Mouse (Mus musculus): Measurements from ENCODE around the gene Ppwd1. TPM values are rescaled to one million over a fixed set of nuclear protein-coding genes. Genes with fewer than 3 reads are reported as not detected.
"Not testable (repeated sequence)": the region's sequence is repeated elsewhere in the genome, so short reads cannot be mapped to it uniquely, and the experiment has no call there.

Gene Ppwd1
- total RNA-seq (2021) = 1 to 10 TPM; 6.3 to 6.8 TPM
- polyA plus RNA-seq (2012; rRNA removed) = 1.3 and 3.7 TPM in 2 replicates
- long read RNA-seq, transcript Ppwd1-201 (11 exons, 2,342 nt) = major isoform, 5 of 5 reads
- long read RNA-seq, partial matches to known transcripts = 0 of 5 reads
- long read RNA-seq, other reads (novel, unspliced or antisense) = 0 of 5 reads

DNA sequence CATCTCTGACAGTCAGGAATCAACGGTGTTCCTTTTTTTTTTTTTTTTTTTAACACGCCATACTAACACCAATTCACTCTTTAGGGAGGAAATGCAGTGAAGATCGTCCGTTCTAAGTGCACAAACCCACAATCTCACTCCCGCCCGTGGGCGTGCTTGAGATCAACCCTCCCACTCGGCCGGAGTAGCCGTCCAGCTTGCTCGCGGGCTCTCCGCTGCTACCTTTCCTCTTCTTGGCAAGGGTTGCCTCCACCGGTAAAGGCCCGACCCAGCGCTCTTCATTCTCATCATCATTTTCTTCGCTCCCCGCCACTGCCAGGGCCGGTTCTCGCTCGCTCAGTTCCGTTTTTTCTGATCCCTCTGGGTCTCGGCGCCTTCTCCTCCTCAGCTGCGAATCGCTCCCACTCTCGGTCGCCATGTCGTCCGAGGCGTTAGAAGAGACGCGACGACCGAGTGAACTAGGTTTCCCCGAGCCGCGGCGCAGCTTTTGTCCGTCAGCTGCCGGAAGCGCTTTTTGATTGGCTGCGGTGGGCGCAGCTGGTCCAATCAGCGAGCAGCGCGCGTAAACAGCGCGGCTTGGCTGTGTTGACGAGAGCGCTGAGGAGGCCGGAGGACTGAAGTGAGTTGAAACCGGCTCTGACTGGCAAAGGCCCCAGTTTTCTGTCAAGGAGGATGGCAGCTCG, at the start of gene Ppwd1, which contains the start of gene Cenpk:
TSS of gene Ppwd1 (minus strand) at position 460 of the 683 bp plus-strand sequence.
TSS of gene Cenpk (plus strand) at position 228 of the 683 bp plus-strand sequence.
- H3K27ac ChIP-seq = peak within 1 kb of the TSS; percentile 88
- peak within 1 kb of the TSS; percentile 77 for H3K9ac ChIP-seq (ENCODE audit: low read depth, low read length)
- H3K4me3 ChIP-seq = peak within 1 kb of the TSS; percentile 84
- peak; percentile 97 to 99 for DNase-seq
- H3K4me1 ChIP-seq (ENCODE audit: control insufficient read depth, insufficient read depth, low read length) = peaks cover 2% of the 10 kb centered on the region
- H3K36me3 ChIP-seq (ENCODE audit: control insufficient read depth, insufficient read depth, low read length) = peaks cover 6% of the 10 kb centered on the region
- H3K79me2 ChIP-seq (replicated peaks; ENCODE audit: control insufficient read depth, insufficient read depth, low read length) = no peaks in the 10 kb centered on the region; the same call in 1 of the 2 replicates
- TF ChIP-seq CTCF (IDR thresholded peaks at IDR 0.05) (no peak), POLR2A (IDR thresholded peaks at IDR 0.05; ENCODE audit: insufficient read depth, low read depth, low read length) (peak; percentile 95), EP300 (IDR thresholded peaks at IDR 0.05; ENCODE audit: insufficient read depth, low read depth, low read length) (peak; percentile 73; the same call in 1 of the 2 replicates)
- no peaks in the 10 kb centered on the region for H3K27me3 ChIP-seq (ENCODE audit: control insufficient read depth, insufficient read depth, low read length)
- intact Hi-C loops (cut with DNase I) = loop anchor here (2.0 kb wide), 1 partner anchor 50 kb away; the partner anchor contains the start of genes Trappc13 and Trim23
- WGBS = under 1% methylated on average over 55 of the region's 55 CpGs

DNA sequence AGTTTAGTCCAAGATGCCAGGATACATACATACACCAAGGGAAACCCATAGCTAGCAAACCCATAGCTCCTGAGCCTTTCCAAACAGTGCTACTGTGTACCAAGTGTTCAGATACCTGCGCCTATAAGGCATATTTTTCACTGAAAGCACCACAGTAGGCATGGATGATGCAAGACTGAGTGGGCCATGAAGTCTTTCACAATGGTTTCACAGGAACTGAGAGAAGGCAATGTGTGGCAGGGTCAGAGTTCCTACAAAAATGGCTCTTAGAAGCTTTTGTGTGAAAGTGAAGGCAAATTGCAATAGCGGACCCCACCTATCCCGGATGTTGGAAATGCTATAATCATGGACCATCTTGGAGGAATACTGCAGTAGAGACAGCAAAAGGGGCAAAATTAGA, 30.4 kb upstream of the Ppwd1 start:
- H3K4me3 ChIP-seq = no peak overlapping the region
- no peaks in the 10 kb centered on the region for H3K79me2 ChIP-seq (replicated peaks; ENCODE audit: control insufficient read depth, insufficient read depth, low read length)
- no peak overlapping the region for H3K27ac ChIP-seq
- no peak overlapping the region for H3K9ac ChIP-seq (ENCODE audit: low read depth, low read length)
- no peaks in the 10 kb centered on the region for H3K36me3 ChIP-seq (ENCODE audit: control insufficient read depth, insufficient read depth, low read length)
- 90% methylated on average over 3 of the region's 3 CpGs for WGBS
- intact Hi-C loops (cut with DNase I) = no loop called here
- H3K27me3 ChIP-seq (ENCODE audit: control insufficient read depth, insufficient read depth, low read length) = no peaks in the 10 kb centered on the region
- no peak for TF ChIP-seq POLR2A (IDR thresholded peaks at IDR 0.05; ENCODE audit: insufficient read depth, low read depth, low read length)
- no peak for TF ChIP-seq EP300 (IDR thresholded peaks at IDR 0.05; ENCODE audit: insufficient read depth, low read depth, low read length)
- DNase-seq = no peak
- no peaks in the 10 kb centered on the region for H3K4me1 ChIP-seq (ENCODE audit: control insufficient read depth, insufficient read depth, low read length)

- H3K27me3 ChIP-seq (ENCODE audit: control insufficient read depth, insufficient read depth, low read length) = no peaks in the 10 kb centered on the region
- H3K79me2 ChIP-seq (replicated peaks; ENCODE audit: control insufficient read depth, insufficient read depth, low read length) = no peaks in the 10 kb centered on the region; the same call in 1 of the 2 replicates
- no peak for DNase-seq
- H3K4me1 ChIP-seq (ENCODE audit: control insufficient read depth, insufficient read depth, low read length) = peaks cover 2% of the 10 kb centered on the region
- TF ChIP-seq CTCF (IDR thresholded peaks at IDR 0.05) (no peak), EP300 (IDR thresholded peaks at IDR 0.05; ENCODE audit: insufficient read depth, low read depth, low read length) (no peak), POLR2A (IDR thresholded peaks at IDR 0.05; ENCODE audit: insufficient read depth, low read depth, low read length) (no peak)
- peaks cover 6% of the 10 kb centered on the region for H3K36me3 ChIP-seq (ENCODE audit: control insufficient read depth, insufficient read depth, low read length)
- WGBS = 2% methylated on average over 15 of the region's 15 CpGs
- peak overlapping the region; percentile 84 for H3K4me3 ChIP-seq
- intact Hi-C loops (cut with DNase I) = loop anchor here (2.0 kb wide), 1 partner anchor 50 kb away; the partner anchor contains the start of genes Trappc13 and Trim23
- no peak overlapping the region for H3K9ac ChIP-seq (ENCODE audit: low read depth, low read length)
- H3K27ac ChIP-seq = no peak overlapping the region; the same call in 1 of the 2 replicates
These were observed 538 bp upstream of the Ppwd1 start for GRCm38 (mm10) chr13:104229181-104229580.

GRCm38 (mm10) chr13:104227478-104227877, 1.2 kb downstream of the Ppwd1 start:
- H3K79me2 ChIP-seq (replicated peaks; ENCODE audit: control insufficient read depth, insufficient read depth, low read length) = no peaks in the 10 kb centered on the region; the same call in 1 of the 2 replicates
- peaks cover 2% of the 10 kb centered on the region for H3K4me1 ChIP-seq (ENCODE audit: control insufficient read depth, insufficient read depth, low read length)
- TF ChIP-seq EP300 (IDR thresholded peaks at IDR 0.05; ENCODE audit: insufficient read depth, low read depth, low read length) = no peak
- TF ChIP-seq POLR2A (IDR thresholded peaks at IDR 0.05; ENCODE audit: insufficient read depth, low read depth, low read length) = no peak
- TF ChIP-seq CTCF (IDR thresholded peaks at IDR 0.05) = no peak
- H3K4me3 ChIP-seq = peak overlapping the region; percentile 84
- H3K27ac ChIP-seq = no peak overlapping the region
- DNase-seq = no peak
- H3K27me3 ChIP-seq (ENCODE audit: control insufficient read depth, insufficient read depth, low read length) = no peaks in the 10 kb centered on the region
- WGBS = 16% methylated on average over 3 of the region's 3 CpGs
- intact Hi-C loops (cut with DNase I) = no loop called here
- H3K9ac ChIP-seq (ENCODE audit: low read depth, low read length) = no peak overlapping the region
- H3K36me3 ChIP-seq (ENCODE audit: control insufficient read depth, insufficient read depth, low read length) = peaks cover 6% of the 10 kb centered on the region

DNA sequence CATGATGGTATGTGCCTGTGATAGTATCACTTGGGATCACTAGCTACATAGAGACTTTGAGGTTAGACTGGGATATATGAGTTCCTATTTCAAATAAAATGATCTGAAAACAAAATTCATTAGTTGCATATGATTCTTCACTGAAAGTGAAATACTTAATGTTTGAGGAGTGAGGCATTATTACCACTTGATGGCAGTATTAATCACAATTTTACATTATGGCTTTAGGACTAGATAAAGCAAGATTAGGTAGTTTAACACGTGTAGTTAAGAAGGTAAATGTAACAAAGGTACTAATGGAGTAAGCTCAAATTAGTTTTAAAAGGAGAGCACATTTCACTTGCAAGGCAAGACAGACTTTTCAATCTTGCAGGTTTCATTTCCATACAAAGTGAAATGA, 24.3 kb downstream of the Ppwd1 start:
- Histone ChIP-seq H3K27me3 (ENCODE audit: control insufficient read depth, insufficient read depth, low read length) (no peaks in the 10 kb centered on the region), H3K36me3 (ENCODE audit: control insufficient read depth, insufficient read depth, low read length) (no peaks in the 10 kb centered on the region; the same call in 1 of the 2 replicates), H3K9ac (ENCODE audit: low read depth, low read length) (no peak overlapping the region), H3K4me3 (no peak overlapping the region), H3K79me2 (replicated peaks; ENCODE audit: control insufficient read depth, insufficient read depth, low read length) (no peaks in the 10 kb centered on the region), H3K4me1 (ENCODE audit: control insufficient read depth, insufficient read depth, low read length) (no peaks in the 10 kb centered on the region), H3K27ac (no peak overlapping the region)
- no peak for DNase-seq
- TF ChIP-seq POLR2A (IDR thresholded peaks at IDR 0.05; ENCODE audit: insufficient read depth, low read depth, low read length) (no peak), EP300 (IDR thresholded peaks at IDR 0.05; ENCODE audit: insufficient read depth, low read depth, low read length) (no peak), CTCF (IDR thresholded peaks at IDR 0.05) (peak; percentile 46)
- intact Hi-C loops (cut with DNase I) = no loop called here
- WGBS = 38% methylated on average over 1 of the region's 1 CpGs

DNA sequence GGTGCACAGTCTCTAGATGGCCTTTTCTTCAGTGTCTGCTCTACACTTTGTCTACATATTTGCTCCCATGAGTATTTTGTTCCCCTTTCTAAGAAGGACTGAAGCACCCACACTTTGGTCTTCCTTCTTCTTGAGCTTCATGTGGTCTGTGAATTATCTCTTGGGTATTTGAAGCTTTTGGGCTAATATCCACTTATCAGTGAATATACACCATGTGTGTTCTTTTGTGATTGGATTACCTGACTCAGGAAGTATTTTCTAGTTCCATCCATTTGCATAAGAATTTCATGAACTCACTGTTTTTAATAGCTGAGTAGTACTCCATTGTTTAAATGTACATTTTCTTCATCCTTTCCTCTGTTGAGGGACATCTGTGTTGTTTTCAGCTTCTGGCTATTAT, 32.8 kb downstream of the Ppwd1 start:
- H3K79me2 ChIP-seq (replicated peaks; ENCODE audit: control insufficient read depth, insufficient read depth, low read length); H3K4me3 ChIP-seq; H3K9ac ChIP-seq (ENCODE audit: low read depth, low read length); H3K27ac ChIP-seq; H3K27me3 ChIP-seq (ENCODE audit: control insufficient read depth, insufficient read depth, low read length); intact Hi-C loops (cut with DNase I); H3K36me3 ChIP-seq (ENCODE audit: control insufficient read depth, insufficient read depth, low read length); DNase-seq; H3K4me1 ChIP-seq (ENCODE audit: control insufficient read depth, insufficient read depth, low read length): not testable (repeated sequence)

All from heart, adult 2 months (tissue).